ENCODE assay signal across 31 mouse cellular contexts in genomic region chr12:80734526-80735470, GRCm38 (mm10). TPM values are rescaled to one million over a fixed set of nuclear protein-coding genes. Genes with fewer than 3 reads are reported as not detected.
DNase-seq lines count a peak whose midpoint lies in the region; ATAC-seq and TF ChIP-seq lines count a peak whose summit lies in the region.
"Had no signal": no experiment of that assay in that cellular context is flagged by ENCODE, and none has a peak within 500 bp of the region (broad histone marks: within the 10 kb centered on the region; RNA-seq: fewer than 3 reads in every experiment).

No protein-coding gene starts in this region.

- peaks cover 33% of the 10 kb centered on the region for H3K4me1 ChIP-seq in hindbrain, embryonic 10.5 days (replicated peaks)
- H3K4me1 ChIP-seq in hindbrain, embryonic 12.5 days = peaks cover 22% of the 10 kb centered on the region
- peaks cover 2 to 3% of the 10 kb centered on the region in 2 experiments; a peak in 1 of 4 replicates for H3K4me1 ChIP-seq in liver, embryonic 14.5 days (replicated peaks; ENCODE audit: control insufficient read depth in 2 of 2, insufficient read depth in 2 of 2, low read length in 1 of 2)
- H3K4me1 ChIP-seq in liver, postnatal 0 days (ENCODE audit: insufficient read depth) = no peaks in the 10 kb centered on the region
- H3K4me1 ChIP-seq in ES-E14 (ENCODE audit: control insufficient read depth in 2 of 2, insufficient read depth in 2 of 2, low read length in 2 of 2, poor library complexity in 1 of 2) = peaks cover 0 to 6% of the 10 kb centered on the region in 2 experiments; a peak in 2 of 4 replicates
- H3K4me1 ChIP-seq in intestine, postnatal 0 days (replicated peaks; ENCODE audit: control insufficient read depth, insufficient read depth, low read length) = no peaks in the 10 kb centered on the region
- H3K4me1 ChIP-seq: intestine, embryonic 15.5 days had no signal

- peak overlapping the region; percentile 41 for H3K27ac ChIP-seq in hindbrain, embryonic 10.5 days
- no peak overlapping the region for H3K27ac ChIP-seq in hindbrain, embryonic 12.5 days
- H3K27ac ChIP-seq in liver, embryonic 14.5 days = no peak overlapping the region
- no peak overlapping the region for H3K27ac ChIP-seq in liver, postnatal 0 days (ENCODE audit: low read depth)
- no peak overlapping the region for H3K27ac ChIP-seq in ES-E14 (ENCODE audit: insufficient read depth, low read depth, low read length, poor library complexity, severe bottlenecking)
- H3K27ac ChIP-seq in intestine, postnatal 0 days (ENCODE audit: low read depth, low read length) = no peak overlapping the region
- H3K27ac ChIP-seq: embryonic facial prominence, embryonic 12.5 days; heart, embryonic 10.5 days; intestine, embryonic 15.5 days; limb, embryonic 10.5 days had no signal

- no peak for ATAC-seq in hindbrain, embryonic 12.5 days (ENCODE audit: low FRiP score)
- ATAC-seq in liver, embryonic 14.5 days (ENCODE audit: insufficient read depth) = no peak
- ATAC-seq in liver, postnatal 0 days = no peak
- no peak for ATAC-seq in intestine, postnatal 0 days
- ATAC-seq: forebrain, embryonic 13.5 days; intestine, embryonic 15.5 days had no signal

- no peaks in the 10 kb centered on the region for H3K36me3 ChIP-seq in hindbrain, embryonic 10.5 days
- no peaks in the 10 kb centered on the region for H3K36me3 ChIP-seq in hindbrain, embryonic 12.5 days
- no peaks in the 10 kb centered on the region for H3K36me3 ChIP-seq in liver, embryonic 14.5 days (replicated peaks; ENCODE audit: control insufficient read depth, insufficient read depth, low read depth)
- H3K36me3 ChIP-seq in liver, postnatal 0 days (replicated peaks; ENCODE audit: insufficient read depth, low read length) = no peaks in the 10 kb centered on the region
- no peaks in the 10 kb centered on the region for H3K36me3 ChIP-seq in ES-E14 (ENCODE audit: control insufficient read depth, insufficient read depth, low read length, poor library complexity, severe bottlenecking)
- no peaks in the 10 kb centered on the region for H3K36me3 ChIP-seq in intestine, postnatal 0 days (ENCODE audit: control insufficient read depth, insufficient read depth)
- H3K36me3 ChIP-seq: embryonic facial prominence, embryonic 12.5 days; heart, embryonic 10.5 days; intestine, embryonic 15.5 days; limb, embryonic 10.5 days; neural tube, embryonic 15.5 days had no signal

- H3K9ac ChIP-seq in hindbrain, embryonic 12.5 days = no peak overlapping the region
- no peak overlapping the region for H3K9ac ChIP-seq in liver, embryonic 14.5 days (replicated peaks)
- H3K9ac ChIP-seq in liver, postnatal 0 days (replicated peaks) = no peak overlapping the region
- no peak overlapping the region for H3K9ac ChIP-seq in ES-E14 (ENCODE audit: insufficient read depth, low read depth, low read length, poor library complexity, severe bottlenecking)
- H3K9ac ChIP-seq in intestine, postnatal 0 days (ENCODE audit: low read depth, low read length) = no peak overlapping the region
- H3K9ac ChIP-seq: embryonic facial prominence, embryonic 12.5 days; forebrain, embryonic 13.5 days; intestine, embryonic 15.5 days; neural tube, embryonic 15.5 days had no signal

- no peak overlapping the region for H3K4me3 ChIP-seq in hindbrain, embryonic 10.5 days
- H3K4me3 ChIP-seq in hindbrain, embryonic 12.5 days = no peak overlapping the region
- H3K4me3 ChIP-seq in liver, embryonic 14.5 days (ENCODE audit: insufficient read depth in 1 of 2, low read depth in 2 of 2, low read length in 2 of 2) = no peak overlapping the region
- no peak overlapping the region for H3K4me3 ChIP-seq in liver, postnatal 0 days (ENCODE audit: low read depth, low read length)
- H3K4me3 ChIP-seq in ES-E14 (ENCODE audit: insufficient read depth in 1 of 2, low read depth in 1 of 2, low read length in 2 of 2, poor library complexity in 1 of 2, severe bottlenecking in 1 of 2) = no peak overlapping the region
- H3K4me3 ChIP-seq in intestine, postnatal 0 days (ENCODE audit: low read depth, low read length) = no peak overlapping the region
- H3K4me3 ChIP-seq: embryonic facial prominence, embryonic 12.5 days; forebrain, embryonic 13.5 days; heart, embryonic 10.5 days; intestine, embryonic 15.5 days; limb, embryonic 10.5 days; neural tube, embryonic 15.5 days had no signal

- peak; percentile 39; the same call in 1 of the 2 replicates for TF ChIP-seq EP300 in liver, embryonic 14.5 days (IDR thresholded peaks at IDR 0.05; ENCODE audit: low read depth)
- no peak for TF ChIP-seq EP300 in liver, postnatal 0 days (IDR thresholded peaks at IDR 0.05; ENCODE audit: low read depth)

- no peaks in the 10 kb centered on the region for H3K9me3 ChIP-seq in hindbrain, embryonic 10.5 days
- H3K9me3 ChIP-seq in hindbrain, embryonic 12.5 days (replicated peaks) = no peaks in the 10 kb centered on the region
- no peaks in the 10 kb centered on the region for H3K9me3 ChIP-seq in liver, embryonic 14.5 days (ENCODE audit: control insufficient read depth, low read length)
- no peaks in the 10 kb centered on the region for H3K9me3 ChIP-seq in liver, postnatal 0 days (ENCODE audit: low read length)
- H3K9me3 ChIP-seq in ES-E14 (ENCODE audit: control insufficient read depth, insufficient read depth, low read depth, low read length) = no peaks in the 10 kb centered on the region
- H3K9me3 ChIP-seq in intestine, postnatal 0 days (ENCODE audit: control insufficient read depth) = no peaks in the 10 kb centered on the region
- H3K9me3 ChIP-seq: embryonic facial prominence, embryonic 12.5 days; forebrain, embryonic 13.5 days; heart, embryonic 10.5 days; intestine, embryonic 15.5 days; limb, embryonic 10.5 days; neural tube, embryonic 15.5 days had no signal

- no peak for TF ChIP-seq POLR2A in brain, embryonic 14.5 days (IDR thresholded peaks at IDR 0.05; ENCODE audit: borderline replicate concordance, extremely low read depth, insufficient read depth, insufficient read length, poor library complexity, severe bottlenecking)

- no peak for TF ChIP-seq CTCF in liver, embryonic 14.5 days (IDR thresholded peaks at IDR 0.05; ENCODE audit: low read depth)
- no peak for TF ChIP-seq CTCF in liver, postnatal 0 days (IDR thresholded peaks at IDR 0.05; ENCODE audit: low read depth)
- no peak for TF ChIP-seq CTCF in brain, embryonic 14.5 days (IDR thresholded peaks at IDR 0.05; ENCODE audit: borderline replicate concordance, extremely low read depth, insufficient read depth, insufficient read length)
- no peak for TF ChIP-seq CTCF in intestine, postnatal 0 days (IDR thresholded peaks at IDR 0.05; ENCODE audit: low read depth)

- no peak overlapping the region for H3K4me2 ChIP-seq in hindbrain, embryonic 12.5 days (replicated peaks)
- no peak overlapping the region for H3K4me2 ChIP-seq in liver, embryonic 14.5 days (ENCODE audit: low read depth)
- H3K4me2 ChIP-seq in liver, postnatal 0 days (ENCODE audit: low read depth, low read length) = no peak overlapping the region
- H3K4me2 ChIP-seq in intestine, postnatal 0 days (replicated peaks; ENCODE audit: low read depth) = no peak overlapping the region
- H3K4me2 ChIP-seq: embryonic facial prominence, embryonic 12.5 days; forebrain, embryonic 13.5 days; intestine, embryonic 15.5 days; neural tube, embryonic 15.5 days had no signal

- H3K27me3 ChIP-seq in hindbrain, embryonic 10.5 days (ENCODE audit: insufficient read depth, poor library complexity, severe bottlenecking) = peaks cover 9% of the 10 kb centered on the region; the same call in 1 of the 2 replicates
- no peaks in the 10 kb centered on the region for H3K27me3 ChIP-seq in hindbrain, embryonic 12.5 days
- H3K27me3 ChIP-seq in liver, embryonic 14.5 days (ENCODE audit: control insufficient read depth, insufficient read depth, low read length) = no peaks in the 10 kb centered on the region
- peaks cover 11% of the 10 kb centered on the region; the same call in 1 of the 2 replicates for H3K27me3 ChIP-seq in liver, postnatal 0 days (ENCODE audit: insufficient read depth, low read length)
- H3K27me3 ChIP-seq in intestine, postnatal 0 days (replicated peaks; ENCODE audit: control insufficient read depth, insufficient read depth, low read length) = 0 out of 2 replicates have a peak, but pooled peaks cover 5% of the 10 kb centered on the region
- H3K27me3 ChIP-seq: forebrain, embryonic 13.5 days; intestine, embryonic 15.5 days; neural tube, embryonic 15.5 days had no signal

- in situ Hi-C loops in ES-E14 (cut with MboI; ENCODE audit: low sequenced_read_pairs in 2 of 2, unreplicated experiment in 2 of 2) = no loop called here

- DNase-seq in hindbrain, embryonic 10.5 days (ENCODE audit: low spot score) = no peak
- DNase-seq in liver, embryonic 14.5 days (ENCODE audit: low read depth in 3 of 3, low spot score in 3 of 3) = no peak
- no peak for DNase-seq in liver, postnatal 0 days
- no peak for DNase-seq in ES-E14 (ENCODE audit: low read depth, low spot score)
- peak; percentile 52 for DNase-seq in brain, embryonic 14.5 days (ENCODE audit: low read depth)
- no peak for DNase-seq in frontal cortex, postnatal 14 days (ENCODE audit: low spot score in 2 of 2)
- DNase-seq: adrenal gland, postnatal 25 days; B cell, adult 2 months; cerebellum, adult 11 months; cerebellum, adult 9-11 months; gastrocnemius, postnatal 10 days; kidney, adult 9 months; kidney, postnatal 36 days; layer of hippocampus, adult 9-11 months; liver; lung, adult 2 months; lung, postnatal 14 days; right cerebral cortex, adult 18-20 months; right cerebral cortex, postnatal 4 days had no signal

- WGBS in hindbrain, embryonic 10.5 days = 59% methylated on average over 13 of the region's 13 CpGs
- 53% methylated on average over 13 of the region's 13 CpGs for WGBS in hindbrain, embryonic 12.5 days
- 40% methylated on average over 13 of the region's 13 CpGs for WGBS in liver, embryonic 14.5 days (ENCODE audit: insufficient replicate concordance)
- 52% methylated on average over 13 of the region's 13 CpGs for WGBS in liver, postnatal 0 days (ENCODE audit: insufficient replicate concordance)
- WGBS in intestine, postnatal 0 days = 57% methylated on average over 13 of the region's 13 CpGs

RNA-seq across cellular contexts. Expression of gene Ccdc177, which starts 25.7 kb away (rescaled TPM):
- 1.5 and 2.4 TPM in 2 replicates for polyA plus RNA-seq in hindbrain, embryonic 10.5 days (2016; fragmentation: Nextera tagmentation; extraction: Ambion mirVana)
- polyA plus RNA-seq in hindbrain, embryonic 12.5 days (2016; fragmentation: Nextera tagmentation; extraction: Ambion mirVana) = 5.9 and 6.7 TPM in 2 replicates
- polyA plus RNA-seq in liver, embryonic 14.5 days (2012; rRNA removed) = 0.01 TPM in 1 of 2 replicates, not detected in the other
- not detected in 2 replicates for polyA plus RNA-seq in liver, embryonic 14.5 days (2014; fragmentation: Nextera tagmentation; extraction: Ambion mirVana)
- not detected in 2 replicates for polyA plus RNA-seq in liver, postnatal 0 days (2015; fragmentation: Nextera tagmentation; extraction: Ambion mirVana)
- 0.40 and 0.63 TPM in 2 replicates for total RNA-seq in ES-E14 (2012; rRNA removed)
- polyA plus RNA-seq in brain, embryonic 14.5 days (2012; rRNA removed) = 13.0 and 15.3 TPM in 2 replicates
- polyA plus RNA-seq in intestine, postnatal 0 days (2015; fragmentation: Nextera tagmentation; extraction: Ambion mirVana) = 0.03 and 0.10 TPM in 2 replicates
- total RNA-seq: CH12.LX; granulocyte monocyte progenitor cell, adult 5-6 weeks had no signal
- polyA plus RNA-seq: heart, postnatal 0 days; lung, adult 2 months had no signal

RNA-seq across cellular contexts. Expression of gene Plekhd1, which starts 42.4 kb away (rescaled TPM):
- 0.80 and 1.5 TPM in 2 replicates for polyA plus RNA-seq in hindbrain, embryonic 10.5 days (2016; fragmentation: Nextera tagmentation; extraction: Ambion mirVana)
- polyA plus RNA-seq in hindbrain, embryonic 12.5 days (2016; fragmentation: Nextera tagmentation; extraction: Ambion mirVana) = 1.7 and 2.0 TPM in 2 replicates
- 0.19 and 0.22 TPM in 2 replicates for polyA plus RNA-seq in liver, embryonic 14.5 days (2012; rRNA removed)
- 0.10 and 0.14 TPM in 2 replicates for polyA plus RNA-seq in liver, embryonic 14.5 days (2014; fragmentation: Nextera tagmentation; extraction: Ambion mirVana)
- 0.13 TPM in 1 of 2 replicates, not detected in the other for polyA plus RNA-seq in liver, postnatal 0 days (2015; fragmentation: Nextera tagmentation; extraction: Ambion mirVana)
- total RNA-seq in ES-E14 (2012; rRNA removed) = 8.2 and 8.7 TPM in 2 replicates
- 2.0 and 3.5 TPM in 2 replicates for polyA plus RNA-seq in brain, embryonic 14.5 days (2012; rRNA removed)
- polyA plus RNA-seq in intestine, postnatal 0 days (2015; fragmentation: Nextera tagmentation; extraction: Ambion mirVana) = 1.5 and 1.9 TPM in 2 replicates
- total RNA-seq: adrenal gland, postnatal 25 days; granulocyte monocyte progenitor cell, adult 5-6 weeks; megakaryocyte progenitor cell, adult 5-6 weeks had no signal

RNA-seq across cellular contexts. Expression of gene Susd6, which starts 55.5 kb away (rescaled TPM):
- 15.6 and 15.9 TPM in 2 replicates for polyA plus RNA-seq in hindbrain, embryonic 10.5 days (2016; fragmentation: Nextera tagmentation; extraction: Ambion mirVana)
- 18.8 and 19.3 TPM in 2 replicates for polyA plus RNA-seq in hindbrain, embryonic 12.5 days (2016; fragmentation: Nextera tagmentation; extraction: Ambion mirVana)
- polyA plus RNA-seq in liver, embryonic 14.5 days (2012; rRNA removed) = 11.0 and 11.1 TPM in 2 replicates
- polyA plus RNA-seq in liver, embryonic 14.5 days (2014; fragmentation: Nextera tagmentation; extraction: Ambion mirVana) = 11.6 and 13.9 TPM in 2 replicates
- polyA plus RNA-seq in liver, postnatal 0 days (2015; fragmentation: Nextera tagmentation; extraction: Ambion mirVana) = 8.6 and 10.8 TPM in 2 replicates
- 49.5 and 65.6 TPM in 2 replicates for total RNA-seq in ES-E14 (2012; rRNA removed)
- 21.7 and 23.2 TPM in 2 replicates for polyA plus RNA-seq in brain, embryonic 14.5 days (2012; rRNA removed)
- polyA plus RNA-seq in intestine, postnatal 0 days (2015; fragmentation: Nextera tagmentation; extraction: Ambion mirVana) = 16.9 and 17.6 TPM in 2 replicates
